Mouse (Mus musculus) testis, adult 2 months (tissue): ENCODE measurements around the gene Prune2.

Experiments
- CTCF ChIP-seq: fragments of 200-500 bp; IDR thresholded peaks from 2 replicates; pipeline ENCODE4 v1.5.1; 2012; ENCODE audit warnings: low read depth, mild to moderate bottlenecking, inconsistent platforms, low read length, moderate library complexity; ENCODE audit not compliant: control insufficient read depth, insufficient read depth, insufficient replicate concordance
- POLR2A ChIP-seq: fragments of 200-500 bp; IDR thresholded peaks from 2 replicates; pipeline ENCODE4 v1.6.1; 2012; ENCODE audit warnings: low read depth, mild to moderate bottlenecking, inconsistent platforms, low read length, moderate library complexity; ENCODE audit not compliant: control insufficient read depth

DNA sequence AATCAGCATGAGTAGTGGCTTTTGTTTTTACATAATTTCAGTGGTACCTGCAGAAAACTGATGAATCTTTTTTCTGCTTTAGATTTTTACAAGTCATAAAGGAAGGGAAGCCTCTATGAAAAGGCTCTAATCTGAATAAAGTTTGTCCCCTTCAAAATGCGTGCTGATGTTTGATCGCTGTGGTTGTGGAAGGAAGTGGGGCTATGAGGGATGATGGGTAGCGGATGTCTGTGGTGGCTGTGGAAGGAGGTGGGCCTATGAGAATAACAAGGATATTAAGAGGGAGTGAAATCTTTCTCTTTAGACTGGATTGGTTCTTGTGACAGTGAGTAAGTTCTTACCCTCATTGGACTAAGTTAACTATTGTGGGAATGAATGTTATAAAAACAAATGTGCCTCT is 23.0 kb downstream of the Prune2 start:
- TF ChIP-seq CTCF (no peak), POLR2A (no peak)
